Mouse (Mus musculus) forebrain, embryonic 14.5 days (tissue): ENCODE measurements around the gene St3gal4. TPM values are rescaled to one million over a fixed set of nuclear protein-coding genes. Genes with fewer than 3 reads are reported as not detected.
"Not testable (repeated sequence)": the region's sequence is repeated elsewhere in the genome, so short reads cannot be mapped to it uniquely, and the experiment has no call there.

ENCODE experiments used
- ATAC-seq: fragments of 200-750 bp; cut with Nextera tagmentation; 2 replicates; pipeline ENCODE4 v1.8.0; 2017; ENCODE audit warnings: mild to moderate bottlenecking, moderate library complexity
- DNase-seq: peaks from one replicate; pipeline ENCODE4 v3.0.0-alpha.2; 2015; ENCODE audit warnings: low spot score
- H3K27ac ChIP-seq: fragments of 300-500 bp; sonication (generic); 2 replicates; pipeline ENCODE4 v1.5.1; 2014; ENCODE audit warnings: low read depth, mild to moderate bottlenecking, control low read depth, low read length, moderate library complexity
- H3K27me3 ChIP-seq: fragments of 300-500 bp; sonication (generic); replicated peaks from 2 replicates; pipeline ENCODE4 v1.6.1; 2014; ENCODE audit warnings: low read length, control low read depth, mixed read lengths; ENCODE audit not compliant: control insufficient read depth, insufficient read depth
- H3K36me3 ChIP-seq: fragments of 300-500 bp; sonication (generic); 2 replicates; pipeline ENCODE4 v1.6.1; 2014; ENCODE audit warnings: low read length, control low read depth; ENCODE audit not compliant: control insufficient read depth, insufficient read depth
- H3K4me1 ChIP-seq: fragments of 300-500 bp; sonication (generic); 2 replicates; pipeline ENCODE4 v1.6.1; 2014; ENCODE audit warnings: antibody characterized with exemption, low read length, control low read depth; ENCODE audit not compliant: control insufficient read depth, insufficient read depth
- H3K4me2 ChIP-seq: fragments of 300-500 bp; sonication (generic); 2 replicates; pipeline ENCODE4 v1.6.1; 2014; ENCODE audit warnings: mild to moderate bottlenecking, control low read depth, low read length
- H3K4me3 ChIP-seq: fragments of 300-500 bp; sonication (generic); 2 replicates; pipeline ENCODE4 v1.5.1; 2014; ENCODE audit warnings: low read depth, low read length, control low read depth
- H3K9ac ChIP-seq: fragments of 300-500 bp; sonication (generic); 2 replicates; pipeline ENCODE4 v1.6.1; 2014; ENCODE audit warnings: mild to moderate bottlenecking, low read length, control low read depth, moderate library complexity
- H3K9me3 ChIP-seq: fragments of 300-500 bp; sonication (generic); replicated peaks from 2 replicates; pipeline ENCODE4 v1.6.1; 2016; ENCODE audit warnings: low read length, control low read depth, mixed read lengths; ENCODE audit not compliant: control insufficient read depth
- WGBS: fragments of 180-500 bp; shearing (Covaris S2); extraction: QIAGEN DNeasy Blood & Tissue Kit; methylation state at CpG from one replicate; pipeline ENCODE4 v1.1.7; 2014; 5-methylcytosine and 5-hydroxymethylcytosine counted together
- polyA plus RNA-seq: library from polyadenylated mRNA; unstranded; fragments of >200 nt; fragmentation: Nextera tagmentation; extraction: Ambion mirVana; gene quantifications from 2 replicates; pipeline ENCODE4 v1.2.1, GENCODE M21; 2014

Gene St3gal4
- polyA plus RNA-seq, 1 experiment from 2014 or later, result 10.1 TPM

GRCm38 (mm10) chr9:35156862-35157261 lies 37.8 kb upstream of the St3gal4 start:
- Histone ChIP-seq H3K4me1 (no peaks in the 10 kb centered on the region), H3K36me3 (no peaks in the 10 kb centered on the region; the same call in 1 of the 2 replicates), H3K4me3 (no peak overlapping the region), H3K4me2 (no peak overlapping the region), H3K9me3 (no peaks in the 10 kb centered on the region), H3K27me3 (no peaks in the 10 kb centered on the region), H3K27ac (no peak overlapping the region), H3K9ac (no peak overlapping the region)
- 89% methylated on average over 4 of the region's 4 CpGs for WGBS
- DNase-seq, result no peak
- no peak for ATAC-seq

- no peaks in the 10 kb centered on the region for H3K27me3 ChIP-seq
- H3K4me2 ChIP-seq, result no peak overlapping the region
- H3K9ac ChIP-seq, result no peak overlapping the region
- H3K9me3 ChIP-seq, result no peaks in the 10 kb centered on the region
- H3K4me3 ChIP-seq, result no peak overlapping the region
- H3K27ac ChIP-seq, result no peak overlapping the region
- H3K4me1 ChIP-seq, result no peaks in the 10 kb centered on the region
- H3K36me3 ChIP-seq, result no peaks in the 10 kb centered on the region
- ATAC-seq (no peak), DNase-seq (no peak)
- 94% methylated on average over 5 of the region's 5 CpGs for WGBS
Observed at GRCm38 (mm10) chr9:35156002-35156710, 37.1 kb upstream of the St3gal4 start.

GRCm38 (mm10) chr9:35152923-35153322 lies 33.9 kb upstream of the St3gal4 start:
- 94% methylated on average over 1 of the region's 1 CpGs for WGBS
- no peak overlapping the region for H3K9ac ChIP-seq
- no peaks in the 10 kb centered on the region for H3K9me3 ChIP-seq
- H3K27ac ChIP-seq, result no peak overlapping the region
- H3K4me1 ChIP-seq, result no peaks in the 10 kb centered on the region
- H3K27me3 ChIP-seq, result no peaks in the 10 kb centered on the region
- H3K4me3 ChIP-seq, result no peak overlapping the region
- DNase-seq (no peak), ATAC-seq (no peak)
- no peaks in the 10 kb centered on the region for H3K36me3 ChIP-seq
- no peak overlapping the region for H3K4me2 ChIP-seq

GRCm38 (mm10) chr9:35148822-35149221 lies 29.8 kb upstream of the St3gal4 start:
- H3K4me2 ChIP-seq, ATAC-seq, H3K9me3 ChIP-seq, H3K4me3 ChIP-seq, H3K9ac ChIP-seq, H3K4me1 ChIP-seq, H3K27ac ChIP-seq, DNase-seq, H3K27me3 ChIP-seq, H3K36me3 ChIP-seq: not testable (repeated sequence)

- H3K27me3 ChIP-seq, H3K9ac ChIP-seq, DNase-seq, H3K4me3 ChIP-seq, ATAC-seq, H3K36me3 ChIP-seq, H3K4me2 ChIP-seq, H3K9me3 ChIP-seq, H3K4me1 ChIP-seq, H3K27ac ChIP-seq: not testable (repeated sequence)
- 94% methylated on average over 14 of the region's 14 CpGs for WGBS
Observed at GRCm38 (mm10) chr9:35147261-35147660, 28.2 kb upstream of the St3gal4 start.

- H3K27ac ChIP-seq, result no peak overlapping the region
- H3K9ac ChIP-seq, result no peak overlapping the region
- no peak for ATAC-seq
- no peak overlapping the region for H3K4me3 ChIP-seq
- no peak overlapping the region for H3K4me2 ChIP-seq
- no peak for DNase-seq
- no peaks in the 10 kb centered on the region for H3K9me3 ChIP-seq
- H3K36me3 ChIP-seq, result no peaks in the 10 kb centered on the region
- no peaks in the 10 kb centered on the region for H3K4me1 ChIP-seq
- 88% methylated on average over 1 of the region's 1 CpGs for WGBS
- H3K27me3 ChIP-seq, result no peaks in the 10 kb centered on the region
Observed at GRCm38 (mm10) chr9:35145829-35146228, 26.8 kb upstream of the St3gal4 start.

- Histone ChIP-seq H3K9me3 (no peaks in the 10 kb centered on the region), H3K9ac (no peak overlapping the region), H3K4me1 (no peaks in the 10 kb centered on the region), H3K36me3 (no peaks in the 10 kb centered on the region), H3K4me3 (no peak overlapping the region), H3K4me2 (no peak overlapping the region), H3K27me3 (no peaks in the 10 kb centered on the region), H3K27ac (no peak overlapping the region)
- 91% methylated on average over 9 of the region's 9 CpGs for WGBS
- ATAC-seq, result no peak
- no peak for DNase-seq
Observed at GRCm38 (mm10) chr9:35145118-35145517, 26.1 kb upstream of the St3gal4 start.

GRCm38 (mm10) chr9:35142221-35142620 lies 23.2 kb upstream of the St3gal4 start:
- H3K9me3 ChIP-seq, result no peaks in the 10 kb centered on the region
- DNase-seq, result no peak
- H3K27me3 ChIP-seq, result no peaks in the 10 kb centered on the region
- no peaks in the 10 kb centered on the region for H3K4me1 ChIP-seq
- no peak overlapping the region for H3K4me2 ChIP-seq
- no peaks in the 10 kb centered on the region for H3K36me3 ChIP-seq
- 86% methylated on average over 2 of the region's 2 CpGs for WGBS
- H3K9ac ChIP-seq, result no peak overlapping the region
- H3K4me3 ChIP-seq, result no peak overlapping the region
- ATAC-seq, result no peak
- H3K27ac ChIP-seq, result no peak overlapping the region

- H3K27me3 ChIP-seq, result no peaks in the 10 kb centered on the region
- H3K9me3 ChIP-seq, result no peaks in the 10 kb centered on the region
- no peak overlapping the region for H3K9ac ChIP-seq
- no peak overlapping the region for H3K4me2 ChIP-seq
- H3K36me3 ChIP-seq, result 0 out of 2 replicates have a peak, but pooled peaks cover 4% of the 10 kb centered on the region
- no peak overlapping the region for H3K27ac ChIP-seq
- H3K4me3 ChIP-seq, result no peak overlapping the region
- ATAC-seq (no peak), DNase-seq (no peak)
- WGBS, result 73% methylated on average over 5 of the region's 5 CpGs
- H3K4me1 ChIP-seq, result no peaks in the 10 kb centered on the region
Observed at GRCm38 (mm10) chr9:35139231-35139744, 20.2 kb upstream of the St3gal4 start.
